ENCODE assay signal across 17 mouse cellular contexts in the genomic region with DNA sequence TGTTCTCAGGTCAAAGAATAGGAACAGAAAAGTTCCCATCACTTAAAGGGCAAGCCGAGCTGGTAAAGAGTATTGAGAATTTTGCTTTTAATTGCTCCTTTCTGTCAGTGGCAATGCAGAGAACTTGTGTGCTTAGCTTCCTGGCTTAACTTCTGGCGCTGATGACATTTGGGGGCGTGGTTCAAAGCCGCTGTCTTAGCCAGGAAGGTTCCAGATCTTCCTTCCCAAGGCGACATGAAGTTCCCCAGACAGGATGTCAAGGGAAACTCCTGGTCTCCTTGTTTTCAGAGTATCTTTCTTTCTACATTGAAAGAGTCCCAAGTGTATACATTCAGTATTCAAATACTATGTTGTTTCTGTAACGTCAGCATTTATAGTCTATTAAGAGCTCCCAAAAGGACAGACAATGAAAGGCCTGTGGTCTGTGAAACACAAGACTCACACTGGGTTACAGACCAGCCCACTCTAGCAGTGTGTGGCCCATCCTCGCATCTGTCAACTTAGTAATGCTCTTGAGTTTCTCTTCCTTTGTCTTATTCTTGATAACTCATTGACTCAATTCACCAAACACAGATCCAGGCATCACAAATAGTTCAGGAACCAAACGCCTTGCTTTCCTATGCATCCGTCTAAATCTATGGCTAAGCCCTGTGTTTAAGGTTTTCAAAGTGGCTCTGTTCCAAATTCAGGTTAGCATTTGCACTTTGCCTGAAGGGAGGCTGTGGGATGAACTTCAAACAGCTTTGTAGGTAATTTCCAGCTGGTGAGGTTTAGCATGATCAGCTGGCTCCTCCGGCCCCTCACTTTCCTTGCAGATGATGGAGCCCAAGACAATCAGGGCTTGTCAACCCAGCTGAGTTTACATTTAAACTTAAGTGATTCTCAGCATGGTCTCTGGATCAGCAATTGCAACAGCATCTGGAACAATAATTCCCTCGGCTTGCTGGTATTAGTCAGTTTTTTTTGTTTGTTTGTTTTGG.
DNase-seq lines count a peak whose midpoint lies in the region; ATAC-seq and TF ChIP-seq lines count a peak whose summit lies in the region.
"Had no signal": no experiment of that assay in that cellular context is flagged by ENCODE, and none has a peak within 500 bp of the region (broad histone marks: within the 10 kb centered on the region; RNA-seq: fewer than 3 reads in every experiment).

No protein-coding gene starts in this region.

- H3K4me1 ChIP-seq in kidney, adult 2 months (ENCODE audit: control insufficient read depth, insufficient read depth, low read length): peaks cover 5% of the 10 kb centered on the region; the same call in 1 of the 2 replicates
- H3K4me1 ChIP-seq in kidney, embryonic 14.5 days (ENCODE audit: control insufficient read depth, insufficient read depth, low read length): no peaks in the 10 kb centered on the region
- H3K4me1 ChIP-seq in hindbrain, postnatal 0 days (ENCODE audit: insufficient read depth, low read length): no peaks in the 10 kb centered on the region
- H3K4me1 ChIP-seq: forebrain, embryonic 13.5 days; liver, embryonic 15.5 days; midbrain, embryonic 15.5 days; neural tube, embryonic 12.5 days; stomach, embryonic 15.5 days had no signal

- no peak for TF ChIP-seq CTCF in kidney, adult 2 months (conservative IDR thresholded peaks at IDR 0.05; ENCODE audit: insufficient read depth, insufficient read length, low read depth, low read length)
- no peak for TF ChIP-seq CTCF in brain, embryonic 14.5 days (IDR thresholded peaks at IDR 0.05; ENCODE audit: borderline replicate concordance, extremely low read depth, insufficient read depth, insufficient read length)
- no peak for TF ChIP-seq CTCF in hindbrain, postnatal 0 days (IDR thresholded peaks at IDR 0.05; ENCODE audit: low read depth)

- no peak for ATAC-seq in kidney, embryonic 14.5 days (ENCODE audit: low FRiP score, low TSS enrichment)
- ATAC-seq in hindbrain, postnatal 0 days: peak; percentile 64
- ATAC-seq: forebrain, embryonic 13.5 days; midbrain, embryonic 15.5 days had no signal

- TF ChIP-seq POLR2A in kidney, adult 2 months (IDR thresholded peaks at IDR 0.05; ENCODE audit: low read depth, low read length): no peak
- TF ChIP-seq POLR2A in brain, embryonic 14.5 days (IDR thresholded peaks at IDR 0.05; ENCODE audit: borderline replicate concordance, extremely low read depth, insufficient read depth, insufficient read length, poor library complexity, severe bottlenecking): no peak

- H3K27me3 ChIP-seq in kidney, adult 2 months (replicated peaks; ENCODE audit: control insufficient read depth, insufficient read depth, low read length): no peaks in the 10 kb centered on the region
- no peaks in the 10 kb centered on the region for H3K27me3 ChIP-seq in kidney, embryonic 14.5 days (ENCODE audit: control insufficient read depth, insufficient read depth, low read length)
- H3K27me3 ChIP-seq in hindbrain, postnatal 0 days (ENCODE audit: insufficient read depth, low read length): no peaks in the 10 kb centered on the region
- H3K27me3 ChIP-seq: forebrain, embryonic 13.5 days; liver, embryonic 15.5 days; midbrain, embryonic 15.5 days; neural tube, embryonic 12.5 days; stomach, embryonic 15.5 days had no signal

- no peak overlapping the region for H3K4me2 ChIP-seq in kidney, embryonic 14.5 days (replicated peaks; ENCODE audit: low read depth, low read length)
- no peak overlapping the region for H3K4me2 ChIP-seq in hindbrain, postnatal 0 days (ENCODE audit: low read depth, low read length)
- H3K4me2 ChIP-seq: forebrain, embryonic 13.5 days; liver, embryonic 15.5 days; midbrain, embryonic 15.5 days; neural tube, embryonic 12.5 days; stomach, embryonic 15.5 days had no signal

- no peaks in the 10 kb centered on the region for H3K9me3 ChIP-seq in kidney, embryonic 14.5 days (ENCODE audit: control insufficient read depth, low read length)
- no peaks in the 10 kb centered on the region for H3K9me3 ChIP-seq in hindbrain, postnatal 0 days (ENCODE audit: low read length)
- H3K9me3 ChIP-seq: forebrain, embryonic 13.5 days; liver, embryonic 15.5 days; midbrain, embryonic 15.5 days; neural tube, embryonic 12.5 days; stomach, embryonic 15.5 days had no signal

- peak; percentile 9 for DNase-seq in gastrocnemius, postnatal 14 days
- DNase-seq in gastrocnemius, postnatal 10 days: no peak
- peak; percentile 23 for DNase-seq in kidney, adult 2 months
- DNase-seq in brain, embryonic 14.5 days (ENCODE audit: low read depth): peak; percentile 39
- peak; percentile 46 for DNase-seq in hindbrain, postnatal 0 days (ENCODE audit: low spot score)
- no peak for DNase-seq in right cerebral cortex, postnatal 25 days
- DNase-seq in right cerebral cortex, postnatal 10 days (ENCODE audit: low spot score in 2 of 2): no peak
- DNase-seq: cerebellum, adult 2 months; kidney, adult 11 months; kidney, postnatal 4 days; spleen, adult 18-20 months had no signal

- WGBS in kidney, adult 2 months: 83% methylated on average over 11 of the region's 11 CpGs
- WGBS in kidney, embryonic 14.5 days: 86% methylated on average over 11 of the region's 11 CpGs
- 67% methylated on average over 11 of the region's 11 CpGs for WGBS in hindbrain, postnatal 0 days

- no peaks in the 10 kb centered on the region for H3K36me3 ChIP-seq in kidney, adult 2 months (ENCODE audit: control insufficient read depth, insufficient read depth, low read length)
- H3K36me3 ChIP-seq in kidney, embryonic 14.5 days (ENCODE audit: control insufficient read depth, insufficient read depth, low read length): no peaks in the 10 kb centered on the region
- H3K36me3 ChIP-seq in hindbrain, postnatal 0 days (ENCODE audit: insufficient read depth, low read length): no peaks in the 10 kb centered on the region
- H3K36me3 ChIP-seq: liver, embryonic 15.5 days; midbrain, embryonic 15.5 days; neural tube, embryonic 12.5 days; stomach, embryonic 15.5 days had no signal

- no peak overlapping the region for H3K9ac ChIP-seq in kidney, embryonic 14.5 days (ENCODE audit: low read depth, low read length)
- H3K9ac ChIP-seq in hindbrain, postnatal 0 days (replicated peaks; ENCODE audit: low read length): no peak overlapping the region
- H3K9ac ChIP-seq: forebrain, embryonic 13.5 days; liver, embryonic 15.5 days; midbrain, embryonic 15.5 days; neural tube, embryonic 12.5 days; stomach, embryonic 15.5 days had no signal

- intact Hi-C loops in gastrocnemius, postnatal 14 days (cut with DNase I; ENCODE audit: low total_unique reads): no loop called here

- no peak overlapping the region for H3K27ac ChIP-seq in kidney, adult 2 months (ENCODE audit: insufficient read depth, low read depth, low read length)
- H3K27ac ChIP-seq in kidney, embryonic 14.5 days (ENCODE audit: low read depth, low read length): no peak overlapping the region
- peak overlapping the region; percentile 15; the same call in 1 of the 2 replicates for H3K27ac ChIP-seq in hindbrain, postnatal 0 days
- H3K27ac ChIP-seq: forebrain, embryonic 13.5 days; liver, embryonic 15.5 days; midbrain, embryonic 15.5 days; neural tube, embryonic 12.5 days; stomach, embryonic 15.5 days had no signal

- H3K4me3 ChIP-seq in kidney, adult 2 months (ENCODE audit: insufficient read depth, low read depth, low read length): no peak overlapping the region
- no peak overlapping the region for H3K4me3 ChIP-seq in kidney, embryonic 14.5 days (ENCODE audit: low read length)
- H3K4me3 ChIP-seq in hindbrain, postnatal 0 days (ENCODE audit: low read length): no peak overlapping the region
- H3K4me3 ChIP-seq: forebrain, embryonic 13.5 days; liver, embryonic 15.5 days; midbrain, embryonic 15.5 days; neural tube, embryonic 12.5 days; stomach, embryonic 15.5 days had no signal

Comparison
In these comparisons a context has a peak if more than half of its experiments do, and no peak if none do; other contexts are left out.
1. DNase-seq: peak in gastrocnemius, postnatal 14 days (single experiment), kidney, adult 2 months (single experiment), brain, embryonic 14.5 days (single experiment) and hindbrain, postnatal 0 days (single experiment); none in gastrocnemius, postnatal 10 days (single experiment), right cerebral cortex, postnatal 25 days (single experiment) and right cerebral cortex, postnatal 10 days (0 of 2).